In genomic region chr11:78114676-78115366, GRCm38 (mm10) we compare ENCODE assay signal across 8 mouse cellular contexts. TPM values are rescaled to one million over a fixed set of nuclear protein-coding genes. Genes with fewer than 3 reads are reported as not detected.
A peak's percentile ranks its signal among the peaks of the same experiment; 100 is the strongest.
DNase-seq lines count a peak whose midpoint lies in the region; ATAC-seq and TF ChIP-seq lines count a peak whose summit lies in the region.

No protein-coding gene starts in this region.

- peak overlapping the region; percentile 81 for H3K27ac ChIP-seq in left cerebral cortex, adult 2 months
- H3K27ac ChIP-seq in intestine, postnatal 0 days (ENCODE audit: low read depth, low read length): 0 out of 2 replicates have a peak overlapping the region, but pooled peaks have one; percentile 35
- H3K27ac ChIP-seq in neural tube, embryonic 13.5 days (replicated peaks): peak overlapping the region; percentile 97

- H3K36me3 ChIP-seq in intestine, postnatal 0 days (ENCODE audit: control insufficient read depth, insufficient read depth): no peaks in the 10 kb centered on the region
- no peaks in the 10 kb centered on the region for H3K36me3 ChIP-seq in neural tube, embryonic 13.5 days

- H3K9ac ChIP-seq in intestine, postnatal 0 days (ENCODE audit: low read depth, low read length): peak overlapping the region; percentile 67
- peak overlapping the region; percentile 86 for H3K9ac ChIP-seq in neural tube, embryonic 13.5 days

- no peak for DNase-seq in left cerebral cortex, adult 2 months (ENCODE audit: extremely low spot score in 1 of 2, low spot score in 2 of 2)
- no peak for DNase-seq in left cerebral cortex, postnatal 36 days (ENCODE audit: low spot score in 2 of 2)
- DNase-seq in embryo, embryonic 9.5 days (ENCODE audit: extremely low spot score): peak; percentile 8
- no peak for DNase-seq in cerebellum, adult 8-10 months
- DNase-seq in spleen, postnatal 10 days (ENCODE audit: low spot score in 2 of 2): no peak
- DNase-seq in right cerebral cortex, adult 2 months (ENCODE audit: low spot score in 2 of 2): no peak

- ATAC-seq in intestine, postnatal 0 days: no peak
- no peak for ATAC-seq in neural tube, embryonic 13.5 days (ENCODE audit: low read depth)

- H3K27me3 ChIP-seq in intestine, postnatal 0 days (replicated peaks; ENCODE audit: control insufficient read depth, insufficient read depth, low read length): no peaks in the 10 kb centered on the region
- H3K27me3 ChIP-seq in neural tube, embryonic 13.5 days: no peaks in the 10 kb centered on the region

- no peak for TF ChIP-seq CTCF in left cerebral cortex, adult 2 months (IDR thresholded peaks at IDR 0.05)
- no peak for TF ChIP-seq CTCF in intestine, postnatal 0 days (IDR thresholded peaks at IDR 0.05; ENCODE audit: low read depth)

- peak overlapping the region; percentile 82 for H3K4me2 ChIP-seq in intestine, postnatal 0 days (replicated peaks; ENCODE audit: low read depth)
- peak overlapping the region; percentile 74 for H3K4me2 ChIP-seq in neural tube, embryonic 13.5 days

- 5% methylated on average over 19 of the region's 19 CpGs for WGBS in intestine, postnatal 0 days
- 10% methylated on average over 19 of the region's 19 CpGs for WGBS in neural tube, embryonic 13.5 days

- peak overlapping the region; percentile 76 for H3K4me3 ChIP-seq in left cerebral cortex, adult 2 months
- peak overlapping the region; percentile 59 for H3K4me3 ChIP-seq in intestine, postnatal 0 days (ENCODE audit: low read depth, low read length)
- H3K4me3 ChIP-seq in neural tube, embryonic 13.5 days: peak overlapping the region; percentile 80

- H3K4me1 ChIP-seq in intestine, postnatal 0 days (replicated peaks; ENCODE audit: control insufficient read depth, insufficient read depth, low read length): 0 out of 2 replicates have a peak, but pooled peaks cover 3% of the 10 kb centered on the region
- peaks cover 64% of the 10 kb centered on the region for H3K4me1 ChIP-seq in neural tube, embryonic 13.5 days (replicated peaks)

- H3K9me3 ChIP-seq in intestine, postnatal 0 days (ENCODE audit: control insufficient read depth): no peaks in the 10 kb centered on the region
- no peaks in the 10 kb centered on the region for H3K9me3 ChIP-seq in neural tube, embryonic 13.5 days

- intact Hi-C loops in left cerebral cortex, adult 2 months (cut with DNase I): loop anchor here (2.0 kb wide), 1 partner anchor 20 kb away; the partner anchor contains the start of gene Fam222b
- intact Hi-C loops in left cerebral cortex, postnatal 36 days (cut with DNase I): no loop called here

RNA-seq across cellular contexts. Expression of gene Fam222b, which starts 20.4 kb away (rescaled TPM):
- total RNA-seq in left cerebral cortex, adult 2 months (2021): 10 to 100 TPM; 27.5 to 32.1 TPM
- 10 to 100 TPM; 29.0 to 29.7 TPM for total RNA-seq in left cerebral cortex, postnatal 36 days (2021)
- polyA plus RNA-seq in intestine, postnatal 0 days (2015; fragmentation: Nextera tagmentation; extraction: Ambion mirVana): 10.6 and 11.5 TPM in 2 replicates
- 27.3 and 28.8 TPM in 2 replicates for polyA plus RNA-seq in neural tube, embryonic 13.5 days (2015; fragmentation: Nextera tagmentation; extraction: Ambion mirVana)

RNA-seq across cellular contexts. Expression of gene Eral1, which starts 34.6 kb away (rescaled TPM):
- total RNA-seq in left cerebral cortex, adult 2 months (2021): 10 to 100 TPM; 18.9 to 19.0 TPM
- 10 to 100 TPM; 18.9 to 19.1 TPM for total RNA-seq in left cerebral cortex, postnatal 36 days (2021)
- polyA plus RNA-seq in intestine, postnatal 0 days (2015; fragmentation: Nextera tagmentation; extraction: Ambion mirVana): 12.2 and 13.0 TPM in 2 replicates
- polyA plus RNA-seq in neural tube, embryonic 13.5 days (2015; fragmentation: Nextera tagmentation; extraction: Ambion mirVana): 29.8 and 31.3 TPM in 2 replicates

RNA-seq across cellular contexts. Expression of gene Traf4, which starts 50.6 kb away (rescaled TPM):
- 10 to 100 TPM; 10.5 to 10.6 TPM for total RNA-seq in left cerebral cortex, adult 2 months (2021)
- total RNA-seq in left cerebral cortex, postnatal 36 days (2021): 10 to 100 TPM; 10.5 to 12.5 TPM
- polyA plus RNA-seq in intestine, postnatal 0 days (2015; fragmentation: Nextera tagmentation; extraction: Ambion mirVana): 30.8 and 30.9 TPM in 2 replicates
- polyA plus RNA-seq in neural tube, embryonic 13.5 days (2015; fragmentation: Nextera tagmentation; extraction: Ambion mirVana): 128 and 131 TPM in 2 replicates

Comparison
In these comparisons a context has a peak if more than half of its experiments do, and no peak if none do; other contexts are left out.
1. H3K27ac ChIP-seq: peak in every context shown above with its lines; median percentile 97 in neural tube, embryonic 13.5 days; 81 in left cerebral cortex, adult 2 months; 35 in intestine, postnatal 0 days.